Mouse (Mus musculus) liver, embryonic 14.5 days (tissue): ENCODE measurements around the gene Snx14.

Source experiments
- CTCF ChIP-seq: IDR thresholded peaks from 2 replicates; pipeline ENCODE4 v1.5.1; 2016; ENCODE audit warnings: antibody characterized with exemption, low read depth, control low read depth
- EP300 ChIP-seq: IDR thresholded peaks from 2 replicates; pipeline ENCODE4 v1.6.1; 2016; ENCODE audit warnings: antibody characterized with exemption, low read depth

DNA sequence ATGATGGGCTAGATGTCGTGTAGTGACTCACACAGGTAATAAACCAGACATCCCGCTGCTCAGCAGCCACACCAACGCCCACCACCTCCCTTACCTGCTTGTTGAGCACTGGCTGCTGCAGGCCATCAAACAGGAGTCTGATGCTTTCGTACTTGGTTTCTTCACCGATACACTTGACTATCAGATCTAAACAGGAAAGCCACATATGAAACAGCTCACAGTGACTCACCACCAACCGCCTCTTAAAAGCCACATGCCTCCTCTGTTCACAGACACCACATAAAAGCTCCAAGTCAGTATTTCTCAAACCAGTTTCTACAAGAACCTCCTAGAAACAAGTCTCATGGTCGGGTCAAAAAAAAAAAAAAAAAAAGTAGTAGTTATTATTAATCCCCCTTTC lies 58.7 kb downstream of the Snx14 start:
- TF ChIP-seq CTCF (no peak), EP300 (0 out of 2 replicates have a peak, but pooled peaks have one; percentile 35)
